Mouse (Mus musculus): ENCODE results near the gene Zfhx3. TPM values are rescaled to one million over a fixed set of nuclear protein-coding genes. Genes with fewer than 3 reads are reported as not detected.

The Zfhx3 gene
- total and polyA plus RNA-seq, 3 experiments = 0.23 to 2.5 TPM; not detected in 1

DNA sequence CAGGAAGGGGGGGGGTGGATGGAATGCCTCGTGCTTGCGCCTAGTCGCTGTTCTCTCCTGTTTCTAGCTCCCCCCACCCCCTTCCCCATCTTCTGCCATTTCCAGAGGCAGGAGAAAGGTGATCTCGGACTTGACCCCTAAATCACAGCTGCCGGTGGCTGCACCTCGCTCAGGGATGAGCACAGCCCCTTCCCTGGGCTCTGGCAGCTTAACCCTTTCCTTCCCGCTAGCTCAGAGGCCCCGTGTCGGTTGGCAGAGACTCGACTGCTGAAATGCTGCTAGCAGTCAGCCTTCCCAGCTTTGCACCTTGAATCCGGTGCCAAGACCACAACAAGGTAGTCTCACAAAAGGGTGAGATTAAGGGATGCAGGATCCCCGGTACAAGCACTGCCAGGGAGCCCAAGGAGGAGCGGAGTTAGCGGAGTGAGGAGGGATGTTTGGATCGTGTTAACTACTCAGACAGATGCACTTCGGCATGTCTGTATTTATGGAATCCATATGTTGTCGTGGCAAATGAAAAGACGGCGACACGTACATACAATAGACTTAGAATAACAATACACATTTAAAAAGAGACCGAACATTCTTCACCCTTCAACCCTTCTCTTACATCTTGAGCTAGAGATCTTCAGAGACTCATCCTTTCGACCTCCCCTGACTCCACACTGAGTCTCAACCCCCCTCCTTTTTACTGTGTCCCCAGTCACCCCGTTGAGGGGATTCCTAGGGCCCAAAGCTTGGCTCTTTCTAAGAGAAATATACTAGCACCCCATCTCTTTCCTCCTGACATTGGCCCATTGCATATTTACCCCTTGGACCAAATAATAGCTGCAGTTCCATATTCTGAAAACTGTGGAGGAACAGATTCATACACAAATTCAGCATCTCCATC is 757.3 kb downstream of the Zfhx3 start:
- peaks cover 2% of the 10 kb centered on the region; the same call in 1 of the 2 replicates for H3K79me2 ChIP-seq (ENCODE audit: control insufficient read depth, insufficient read depth, low read length, poor library complexity)
- H3K9me3 ChIP-seq (replicated peaks; ENCODE audit: insufficient read depth, low read length) = no peaks in the 10 kb centered on the region
- TF ChIP-seq ZMIZ1 (IDR thresholded peaks at IDR 0.05; ENCODE audit: low read depth, low read length) (no peak), CTCF (IDR thresholded peaks at IDR 0.05 in 2 of 3, conservative IDR thresholded peaks at IDR 0.05 in 1 of 3; ENCODE audit: control insufficient read depth in 1 of 3, insufficient read depth in 1 of 3, low read depth in 2 of 3, low read length in 3 of 3, poor library complexity in 1 of 3, severe bottlenecking in 1 of 3) (no peak), MXI1 (IDR thresholded peaks at IDR 0.05; ENCODE audit: low read depth, low read length) (no peak), E2F4 (IDR thresholded peaks at IDR 0.05; ENCODE audit: borderline replicate concordance, low read depth, low read length) (no peak), BHLHE40 (IDR thresholded peaks at IDR 0.05; ENCODE audit: borderline replicate concordance, low read depth, low read length) (no peak), USF2 (IDR thresholded peaks at IDR 0.05; ENCODE audit: borderline replicate concordance in 1 of 2, insufficient read depth in 1 of 2, low read depth in 1 of 2, low read length in 2 of 2) (no peak), USF1 (IDR thresholded peaks at IDR 0.05; ENCODE audit: low read depth, low read length) (no peak), MAFK (IDR thresholded peaks at IDR 0.05; ENCODE audit: borderline replicate concordance, low read depth, low read length) (no peak), HCFC1 (IDR thresholded peaks at IDR 0.05; ENCODE audit: low read depth, low read length) (no peak), UBTF (IDR thresholded peaks at IDR 0.05; ENCODE audit: borderline replicate concordance, insufficient read depth, low read depth, low read length) (no peak)
- H3K4me3 ChIP-seq (ENCODE audit: control insufficient read depth in 1 of 2, insufficient read depth in 1 of 2, low read depth in 2 of 2, low read length in 2 of 2) = no peak overlapping the region
- peaks cover 16 to 22% of the 10 kb centered on the region in 2 experiments for H3K27me3 ChIP-seq (ENCODE audit: control insufficient read depth in 1 of 2, insufficient read depth in 2 of 2, low read length in 2 of 2)
- no peak overlapping the region for H3K27ac ChIP-seq (ENCODE audit: control insufficient read depth, low read depth, low read length)
- no peaks in the 10 kb centered on the region for H3K4me1 ChIP-seq (ENCODE audit: control insufficient read depth in 1 of 2, insufficient read depth in 2 of 2, low read length in 2 of 2)
- H3K36me3 ChIP-seq (ENCODE audit: control insufficient read depth in 1 of 2, insufficient read depth in 2 of 2, low read length in 2 of 2) = no peaks in the 10 kb centered on the region
- H3K9ac ChIP-seq (ENCODE audit: control insufficient read depth, low read depth, low read length, poor library complexity, severe bottlenecking) = no peak overlapping the region
- no peak for DNase-seq (ENCODE audit: low read depth, low spot score)

GRCm38 (mm10) chr8:108701381-108702175 is 759.1 kb downstream of the Zfhx3 start:
- Histone ChIP-seq H3K36me3 (ENCODE audit: control insufficient read depth in 1 of 2, insufficient read depth in 2 of 2, low read length in 2 of 2) (no peaks in the 10 kb centered on the region), H3K4me1 (ENCODE audit: control insufficient read depth in 1 of 2, insufficient read depth in 2 of 2, low read length in 2 of 2) (no peaks in the 10 kb centered on the region), H3K27ac (ENCODE audit: control insufficient read depth, low read depth, low read length) (no peak overlapping the region), H3K9me3 (replicated peaks; ENCODE audit: insufficient read depth, low read length) (no peaks in the 10 kb centered on the region), H3K79me2 (ENCODE audit: control insufficient read depth, insufficient read depth, low read length, poor library complexity) (peaks cover 2% of the 10 kb centered on the region; the same call in 1 of the 2 replicates), H3K27me3 (ENCODE audit: control insufficient read depth in 1 of 2, insufficient read depth in 2 of 2, low read length in 2 of 2) (peaks cover 22 to 32% of the 10 kb centered on the region in 2 experiments), H3K9ac (ENCODE audit: control insufficient read depth, low read depth, low read length, poor library complexity, severe bottlenecking) (no peak overlapping the region), H3K4me3 (ENCODE audit: control insufficient read depth in 1 of 2, insufficient read depth in 1 of 2, low read depth in 2 of 2, low read length in 2 of 2) (no peak overlapping the region)
- no peak for DNase-seq (ENCODE audit: low read depth, low spot score)
- TF ChIP-seq RCOR1 (IDR thresholded peaks at IDR 0.05; ENCODE audit: low read depth, low read length) (no peak), USF1 (IDR thresholded peaks at IDR 0.05; ENCODE audit: low read depth, low read length) (no peak), SMC3 (IDR thresholded peaks at IDR 0.05; ENCODE audit: low read depth, low read length) (no peak), RAD21 (IDR thresholded peaks at IDR 0.05; ENCODE audit: low read depth, low read length) (no peak), UBTF (IDR thresholded peaks at IDR 0.05; ENCODE audit: borderline replicate concordance, insufficient read depth, low read depth, low read length) (no peak), KAT2A (conservative IDR thresholded peaks at IDR 0.05; ENCODE audit: low read depth, low read length) (no peak), SIN3A (IDR thresholded peaks at IDR 0.05; ENCODE audit: low read length) (no peak), ETS1 (IDR thresholded peaks at IDR 0.05; ENCODE audit: low read depth, low read length) (no peak), GABPA (IDR thresholded peaks at IDR 0.05; ENCODE audit: low read depth, low read length) (no peak), USF2 (IDR thresholded peaks at IDR 0.05; ENCODE audit: borderline replicate concordance in 1 of 2, insufficient read depth in 1 of 2, low read depth in 1 of 2, low read length in 2 of 2) (no peak), ZMIZ1 (IDR thresholded peaks at IDR 0.05; ENCODE audit: low read depth, low read length) (no peak), MYB (IDR thresholded peaks at IDR 0.05; ENCODE audit: low read depth, low read length) (no peak), E2F4 (IDR thresholded peaks at IDR 0.05; ENCODE audit: borderline replicate concordance, low read depth, low read length) (no peak), ZNF384 (IDR thresholded peaks at IDR 0.05; ENCODE audit: low read depth, low read length) (no peak), MAZ (IDR thresholded peaks at IDR 0.05; ENCODE audit: low read depth, low read length) (no peak), CHD1 (IDR thresholded peaks at IDR 0.05; ENCODE audit: low read depth, low read length) (no peak), TCF12 (IDR thresholded peaks at IDR 0.05; ENCODE audit: low read depth, low read length) (no peak), NELFE (IDR thresholded peaks at IDR 0.05; ENCODE audit: low read depth, low read length) (no peak), BHLHE40 (IDR thresholded peaks at IDR 0.05; ENCODE audit: borderline replicate concordance, low read depth, low read length) (no peak)

Measured in MEL (cell line).